Mouse (Mus musculus) stomach, postnatal 0 days (tissue): Measurements from ENCODE around the gene Dck. TPM values are rescaled to one million over a fixed set of nuclear protein-coding genes. Genes with fewer than 3 reads are reported as not detected.

Experiments
- ATAC-seq: fragments of 200-750 bp; cut with Nextera tagmentation; 2 replicates; pipeline ENCODE4 v1.8.0; 2017; ENCODE audit not compliant: low FRiP score, low TSS enrichment
- DNase-seq: peaks from one replicate; pipeline ENCODE4 v3.0.0-alpha.2; 2016; ENCODE audit warnings: low spot score
- H3K27ac ChIP-seq: fragments of 300-500 bp; sonication (generic); replicated peaks from 2 replicates; pipeline ENCODE4 v1.5.1; 2014; ENCODE audit warnings: mild to moderate bottlenecking, control low read depth
- H3K27me3 ChIP-seq: fragments of 300-500 bp; sonication (generic); 2 replicates; pipeline ENCODE4 v1.6.1; 2014; ENCODE audit warnings: low read length; ENCODE audit not compliant: control insufficient read depth, insufficient read depth
- H3K36me3 ChIP-seq: fragments of 300-500 bp; sonication (generic); 2 replicates; pipeline ENCODE4 v1.6.1; 2014; ENCODE audit warnings: low read length, mixed read lengths; ENCODE audit not compliant: control insufficient read depth, insufficient read depth
- H3K4me1 ChIP-seq: fragments of 300-500 bp; sonication (generic); replicated peaks from 2 replicates; pipeline ENCODE4 v1.6.1; 2014; ENCODE audit warnings: antibody characterized with exemption; ENCODE audit not compliant: control insufficient read depth, insufficient read depth
- H3K4me2 ChIP-seq: fragments of 300-500 bp; sonication (generic); replicated peaks from 2 replicates; pipeline ENCODE4 v1.6.1; 2014; ENCODE audit warnings: low read depth, mild to moderate bottlenecking, control low read depth, moderate library complexity
- H3K4me3 ChIP-seq: fragments of 300-500 bp; sonication (generic); 2 replicates; pipeline ENCODE4 v1.5.1; 2014; ENCODE audit warnings: low read depth, low read length, control low read depth
- H3K9ac ChIP-seq: fragments of 300-500 bp; sonication (generic); 2 replicates; pipeline ENCODE4 v1.6.1; 2014; ENCODE audit warnings: mild to moderate bottlenecking, low read length, control low read depth, mixed read lengths
- H3K9me3 ChIP-seq: fragments of 300-500 bp; sonication (generic); 2 replicates; pipeline ENCODE4 v1.6.1; 2016; ENCODE audit warnings: low read length; ENCODE audit not compliant: control insufficient read depth
- CTCF ChIP-seq: IDR thresholded peaks from 2 replicates; pipeline ENCODE4 v1.5.1; 2016; ENCODE audit warnings: antibody characterized with exemption, low read depth, mild to moderate bottlenecking, moderate library complexity
- EP300 ChIP-seq: optimal IDR thresholded peaks from 2 replicates; pipeline ENCODE3; 2016; ENCODE audit warnings: antibody characterized with exemption
- WGBS: fragments of 180-500 bp; shearing (Covaris S2); extraction: QIAGEN DNeasy Blood & Tissue Kit; methylation state at CpG from one replicate; pipeline ENCODE4 v1.1.7; 2014; 5-methylcytosine and 5-hydroxymethylcytosine counted together
- polyA plus RNA-seq: library from polyadenylated mRNA; unstranded; fragments of >200 nt; fragmentation: Nextera tagmentation; extraction: Ambion mirVana; gene quantifications from 2 replicates; pipeline ENCODE4 v1.2.1, GENCODE M21; 2015

The Dck gene
- polyA plus RNA-seq, 1 experiment from 2014 or later, result 12.4 TPM

GRCm38 (mm10) chr5:88753199-88753598, 11.6 kb upstream of the Dck start:
- H3K36me3 ChIP-seq, result peaks cover 7% of the 10 kb centered on the region; the same call in 1 of the 2 replicates
- no peaks in the 10 kb centered on the region for H3K27me3 ChIP-seq
- no peak overlapping the region for H3K27ac ChIP-seq
- no peak overlapping the region for H3K4me2 ChIP-seq
- H3K4me3 ChIP-seq, result no peak overlapping the region
- no peak for ATAC-seq
- H3K4me1 ChIP-seq, result no peaks in the 10 kb centered on the region
- TF ChIP-seq EP300 (no peak), CTCF (no peak)
- 75% methylated on average over 4 of the region's 4 CpGs for WGBS
- H3K9ac ChIP-seq, result no peak overlapping the region
- no peak for DNase-seq
- no peaks in the 10 kb centered on the region for H3K9me3 ChIP-seq

DNA sequence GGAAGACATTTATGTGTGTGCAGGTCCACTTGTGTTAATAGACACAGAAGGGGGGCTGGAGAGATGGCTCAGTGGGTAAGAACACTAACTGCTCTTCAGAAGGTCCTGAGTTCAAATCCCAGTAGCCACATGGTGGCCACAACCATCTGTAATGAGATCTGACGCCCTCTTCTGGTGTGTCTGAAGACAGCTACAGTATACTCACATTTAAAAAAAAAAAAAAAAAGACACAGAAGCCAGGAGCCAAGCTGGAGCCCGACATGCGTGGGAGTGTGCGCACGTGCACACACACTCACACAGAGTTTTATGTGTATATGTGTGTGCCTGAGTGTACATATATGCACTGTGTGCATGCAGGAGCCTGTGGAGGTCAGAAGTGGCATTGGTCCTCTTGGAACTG, 2.2 kb upstream of the Dck start:
- H3K36me3 ChIP-seq, result no peaks in the 10 kb centered on the region
- no peak overlapping the region for H3K4me3 ChIP-seq
- H3K4me2 ChIP-seq, result no peak overlapping the region
- no peaks in the 10 kb centered on the region for H3K9me3 ChIP-seq
- H3K9ac ChIP-seq, result no peak overlapping the region
- H3K27me3 ChIP-seq, result no peaks in the 10 kb centered on the region
- H3K27ac ChIP-seq, result no peak overlapping the region
- TF ChIP-seq CTCF, result peak; percentile 17
- no peak for TF ChIP-seq EP300
- WGBS, result 86% methylated on average over 5 of the region's 5 CpGs
- ATAC-seq (no peak), DNase-seq (no peak)
- H3K4me1 ChIP-seq, result no peaks in the 10 kb centered on the region

- H3K36me3 ChIP-seq, result no peaks in the 10 kb centered on the region
- no peaks in the 10 kb centered on the region for H3K9me3 ChIP-seq
- peak overlapping the region; percentile 31; the same call in 1 of the 2 replicates for H3K9ac ChIP-seq
- under 1% methylated on average over 22 of the region's 23 CpGs for WGBS
- peak overlapping the region; percentile 78 for H3K4me3 ChIP-seq
- ATAC-seq (peak; percentile 41), DNase-seq (peak; percentile 16)
- H3K4me1 ChIP-seq, result no peaks in the 10 kb centered on the region
- H3K27ac ChIP-seq, result peak overlapping the region; percentile 41
- peak overlapping the region; percentile 75 for H3K4me2 ChIP-seq
- H3K27me3 ChIP-seq, result no peaks in the 10 kb centered on the region
- TF ChIP-seq EP300 (no peak), CTCF (no peak)
Observed at GRCm38 (mm10) chr5:88764430-88764986, 288 bp upstream of the Dck start.

DNA sequence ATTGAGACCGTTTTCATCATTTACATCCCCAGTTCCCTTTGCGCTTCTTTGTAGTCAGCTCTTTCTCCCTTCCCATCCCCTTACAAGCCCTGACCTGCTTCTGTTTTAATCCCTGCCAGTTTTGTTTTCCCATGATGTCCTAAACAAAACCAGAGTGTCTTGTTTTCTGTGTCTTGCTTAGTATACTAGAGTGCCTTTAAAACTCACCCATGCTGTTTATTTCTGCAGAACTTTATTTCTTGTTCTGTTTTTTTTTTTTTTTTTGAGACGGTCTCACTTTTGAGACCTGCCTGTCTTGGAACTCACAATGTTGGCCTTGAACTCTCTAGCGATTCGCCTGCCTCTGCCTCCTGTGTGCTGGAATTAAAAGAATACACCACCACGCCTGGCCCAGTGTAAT, 791 bp downstream of the Dck start:
- no peaks in the 10 kb centered on the region for H3K4me1 ChIP-seq
- no peaks in the 10 kb centered on the region for H3K36me3 ChIP-seq
- no peak for TF ChIP-seq CTCF
- TF ChIP-seq EP300, result no peak
- H3K27ac ChIP-seq, result no peak overlapping the region
- DNase-seq, result no peak
- H3K4me2 ChIP-seq, result peak overlapping the region; percentile 75
- no peak for ATAC-seq
- no peaks in the 10 kb centered on the region for H3K9me3 ChIP-seq
- H3K4me3 ChIP-seq, result peak overlapping the region; percentile 78
- WGBS, result 14% methylated on average over 6 of the region's 6 CpGs
- no peaks in the 10 kb centered on the region for H3K27me3 ChIP-seq
- peak overlapping the region; percentile 80 for H3K9ac ChIP-seq

DNA sequence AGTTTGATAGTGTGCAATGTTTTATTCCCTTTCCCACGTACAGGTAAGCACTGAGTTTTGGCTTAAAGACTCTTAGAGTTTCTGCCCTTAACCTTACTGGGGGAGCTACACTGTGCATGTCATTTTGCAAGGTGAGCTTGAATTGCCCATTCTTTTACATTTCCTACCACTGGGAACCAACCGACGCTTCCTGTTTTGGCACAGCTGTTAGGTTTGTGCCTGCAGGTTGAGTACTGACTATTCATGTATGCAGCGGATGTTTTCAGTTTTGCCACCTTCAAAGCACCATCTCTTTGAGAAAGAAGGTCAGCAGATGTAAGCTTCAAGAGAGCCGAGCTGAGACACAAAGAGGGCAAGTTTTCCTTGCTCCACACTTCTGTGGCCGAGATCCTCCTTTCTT, 1.3 kb downstream of the Dck start:
- DNase-seq, result no peak
- no peak overlapping the region for H3K9ac ChIP-seq
- no peaks in the 10 kb centered on the region for H3K4me1 ChIP-seq
- no peak for ATAC-seq
- H3K27ac ChIP-seq, result no peak overlapping the region
- no peaks in the 10 kb centered on the region for H3K36me3 ChIP-seq
- H3K4me3 ChIP-seq, result no peak overlapping the region
- H3K9me3 ChIP-seq, result no peaks in the 10 kb centered on the region
- H3K27me3 ChIP-seq, result no peaks in the 10 kb centered on the region
- 61% methylated on average over 6 of the region's 6 CpGs for WGBS
- peak overlapping the region; percentile 75; the same call in 1 of the 2 replicates for H3K4me2 ChIP-seq
- TF ChIP-seq EP300, result no peak
- TF ChIP-seq CTCF, result no peak

DNA sequence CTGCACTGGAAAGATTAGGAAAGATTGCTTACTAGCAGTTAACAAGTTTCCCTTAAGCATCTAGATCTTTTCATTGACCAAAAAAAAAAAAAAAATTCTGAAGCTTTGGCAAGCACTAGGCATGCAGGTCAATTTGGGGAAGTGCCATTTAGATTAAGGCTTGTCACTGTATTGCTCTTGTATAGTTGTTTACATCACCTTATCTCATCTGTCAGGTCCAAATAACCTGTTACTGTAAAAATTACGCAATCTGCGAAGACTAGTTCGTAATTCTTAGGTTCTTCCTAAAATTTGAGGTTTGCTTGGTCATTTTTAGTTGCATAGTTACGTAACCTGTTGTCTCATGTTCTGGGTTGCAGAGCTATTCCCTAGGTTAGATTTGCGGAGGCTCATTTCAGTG, 2.1 kb downstream of the Dck start:
- Histone ChIP-seq H3K9ac (no peak overlapping the region), H3K4me3 (no peak overlapping the region), H3K27ac (no peak overlapping the region), H3K4me1 (no peaks in the 10 kb centered on the region), H3K4me2 (no peak overlapping the region), H3K36me3 (no peaks in the 10 kb centered on the region), H3K27me3 (no peaks in the 10 kb centered on the region), H3K9me3 (no peaks in the 10 kb centered on the region)
- ATAC-seq, result no peak
- no peak for DNase-seq
- 90% methylated on average over 5 of the region's 5 CpGs for WGBS
- TF ChIP-seq EP300, result no peak
- TF ChIP-seq CTCF, result no peak
